Mouse (Mus musculus): ENCODE data around the gene Anapc15. TPM values are rescaled to one million over a fixed set of nuclear protein-coding genes. Genes with fewer than 3 reads are reported as not detected.

Anapc15 gene
- total and polyA plus RNA-seq, 3 experiments = 20.5 to 128 (median 63.3) TPM

Other genes with a start within 250 kb of the Anapc15 start
- gene Clpb, start 200.1 kb upstream of the Anapc15 start, total RNA-seq (2014; fragmentation: Nextera tagmentation) = 17.5 and 25.6 TPM in 2 replicates
- gene Clpb, start 200.1 kb upstream of the Anapc15 start, total RNA-seq (2017) = 23.1 and 29.9 TPM in 2 replicates
- gene Clpb, start 200.1 kb upstream of the Anapc15 start, polyA plus RNA-seq (2012) = 20.2 and 30.2 TPM in 2 replicates
- not detected in 2 replicates for gene Phox2a, start 45.4 kb upstream of the Anapc15 start, total RNA-seq (2014; fragmentation: Nextera tagmentation)
- 0.27 TPM in 1 of 2 replicates, not detected in the other for gene Phox2a, start 45.4 kb upstream of the Anapc15 start, total RNA-seq (2017)
- gene Phox2a, start 45.4 kb upstream of the Anapc15 start, polyA plus RNA-seq (2012) = not detected in 2 replicates
- 31.6 and 55.6 TPM in 2 replicates for gene Inppl1, start 25.5 kb upstream of the Anapc15 start, total RNA-seq (2014; fragmentation: Nextera tagmentation)
- 41.0 and 43.2 TPM in 2 replicates for gene Inppl1, start 25.5 kb upstream of the Anapc15 start, total RNA-seq (2017)
- gene Inppl1, start 25.5 kb upstream of the Anapc15 start, polyA plus RNA-seq (2012) = 54.1 and 62.2 TPM in 2 replicates
- gene Folr2, start 6.5 kb upstream of the Anapc15 start, total RNA-seq (2014; fragmentation: Nextera tagmentation) = not detected in 2 replicates
- gene Folr2, start 6.5 kb upstream of the Anapc15 start, total RNA-seq (2017) = not detected in 2 replicates
- gene Folr2, start 6.5 kb upstream of the Anapc15 start, polyA plus RNA-seq (2012) = not detected in 2 replicates
- gene Folr1, start 7.1 kb downstream of the Anapc15 start, total RNA-seq (2014; fragmentation: Nextera tagmentation) = not detected in 2 replicates
- gene Folr1, start 7.1 kb downstream of the Anapc15 start, total RNA-seq (2017) = 0.22 and 0.64 TPM in 2 replicates
- gene Folr1, start 7.1 kb downstream of the Anapc15 start, polyA plus RNA-seq (2012) = not detected in 2 replicates
- 96.2 and 96.5 TPM in 2 replicates for gene Lamtor1, start 42.2 kb downstream of the Anapc15 start, total RNA-seq (2014; fragmentation: Nextera tagmentation)
- gene Lamtor1, start 42.2 kb downstream of the Anapc15 start, total RNA-seq (2017) = 145 and 146 TPM in 2 replicates
- 136 and 153 TPM in 2 replicates for gene Lamtor1, start 42.2 kb downstream of the Anapc15 start, polyA plus RNA-seq (2012)
- not detected in 2 replicates for gene Tomt, start 42.6 kb downstream of the Anapc15 start, total RNA-seq (2014; fragmentation: Nextera tagmentation)
- 0.22 and 0.23 TPM in 2 replicates for gene Tomt, start 42.6 kb downstream of the Anapc15 start, total RNA-seq (2017)
- gene Tomt, start 42.6 kb downstream of the Anapc15 start, polyA plus RNA-seq (2012) = 0.01 TPM in 1 of 2 replicates, not detected in the other
- gene Lrrc51, start 70.2 kb downstream of the Anapc15 start, total RNA-seq (2014; fragmentation: Nextera tagmentation) = 12.4 and 17.7 TPM in 2 replicates
- 2.9 and 4.1 TPM in 2 replicates for gene Lrrc51, start 70.2 kb downstream of the Anapc15 start, total RNA-seq (2017)
- 0.53 and 0.65 TPM in 2 replicates for gene Lrrc51, start 70.2 kb downstream of the Anapc15 start, polyA plus RNA-seq (2012)
- 134 and 189 TPM in 2 replicates for gene Numa1, start 70.4 kb downstream of the Anapc15 start, total RNA-seq (2014; fragmentation: Nextera tagmentation)
- 120 and 125 TPM in 2 replicates for gene Numa1, start 70.4 kb downstream of the Anapc15 start, total RNA-seq (2017)
- gene Numa1, start 70.4 kb downstream of the Anapc15 start, polyA plus RNA-seq (2012) = 106 and 112 TPM in 2 replicates
- 4.2 and 6.5 TPM in 2 replicates for gene Il18bp, start 155.0 kb downstream of the Anapc15 start, total RNA-seq (2014; fragmentation: Nextera tagmentation)
- gene Il18bp, start 155.0 kb downstream of the Anapc15 start, total RNA-seq (2017) = 2.5 and 2.7 TPM in 2 replicates
- gene Il18bp, start 155.0 kb downstream of the Anapc15 start, polyA plus RNA-seq (2012) = 1.8 TPM in 2 replicates
- gene Rnf121, start 201.8 kb downstream of the Anapc15 start, total RNA-seq (2014; fragmentation: Nextera tagmentation) = 8.6 and 11.8 TPM in 2 replicates
- gene Rnf121, start 201.8 kb downstream of the Anapc15 start, total RNA-seq (2017) = 10.9 and 11.4 TPM in 2 replicates
- 1.7 and 2.7 TPM in 2 replicates for gene Rnf121, start 201.8 kb downstream of the Anapc15 start, polyA plus RNA-seq (2012)
- 29.5 and 45.5 TPM in 2 replicates for gene Xndc1, start 201.8 kb downstream of the Anapc15 start, total RNA-seq (2014; fragmentation: Nextera tagmentation)
- 35.4 and 39.4 TPM in 2 replicates for gene Xndc1, start 201.8 kb downstream of the Anapc15 start, total RNA-seq (2017)
- 25.0 and 29.7 TPM in 2 replicates for gene Xndc1, start 201.8 kb downstream of the Anapc15 start, polyA plus RNA-seq (2012)
- 0.39 and 1.4 TPM in 2 replicates for gene Xntrpc, start 202.0 kb downstream of the Anapc15 start, total RNA-seq (2014; fragmentation: Nextera tagmentation)
- 0.44 and 0.46 TPM in 2 replicates for gene Xntrpc, start 202.0 kb downstream of the Anapc15 start, total RNA-seq (2017)
- gene Xntrpc, start 202.0 kb downstream of the Anapc15 start, polyA plus RNA-seq (2012) = 0.21 and 0.31 TPM in 2 replicates
- 0.45 TPM in 1 of 2 replicates, not detected in the other for gene Trpc2, start 219.4 kb downstream of the Anapc15 start, total RNA-seq (2014; fragmentation: Nextera tagmentation)
- not detected in 2 replicates for gene Trpc2, start 219.4 kb downstream of the Anapc15 start, total RNA-seq (2017)
- not detected in 2 replicates for gene Trpc2, start 219.4 kb downstream of the Anapc15 start, polyA plus RNA-seq (2012)
- not detected in 2 replicates for gene Art1, start 238.0 kb downstream of the Anapc15 start, total RNA-seq (2014; fragmentation: Nextera tagmentation)
- 0.22 TPM in 1 of 2 replicates, not detected in the other for gene Art1, start 238.0 kb downstream of the Anapc15 start, total RNA-seq (2017)
- gene Art1, start 238.0 kb downstream of the Anapc15 start, polyA plus RNA-seq (2012) = not detected in 2 replicates
- gene Art5, start 245.8 kb downstream of the Anapc15 start, total RNA-seq (2014; fragmentation: Nextera tagmentation) = not detected in 2 replicates
- 0.16 TPM in 1 of 2 replicates, not detected in the other for gene Art5, start 245.8 kb downstream of the Anapc15 start, total RNA-seq (2017)
- gene Art5, start 245.8 kb downstream of the Anapc15 start, polyA plus RNA-seq (2012) = not detected in 2 replicates

All from G1E (cell line).